ENCODE assay signal across 8 mouse cellular contexts in the genomic region with DNA sequence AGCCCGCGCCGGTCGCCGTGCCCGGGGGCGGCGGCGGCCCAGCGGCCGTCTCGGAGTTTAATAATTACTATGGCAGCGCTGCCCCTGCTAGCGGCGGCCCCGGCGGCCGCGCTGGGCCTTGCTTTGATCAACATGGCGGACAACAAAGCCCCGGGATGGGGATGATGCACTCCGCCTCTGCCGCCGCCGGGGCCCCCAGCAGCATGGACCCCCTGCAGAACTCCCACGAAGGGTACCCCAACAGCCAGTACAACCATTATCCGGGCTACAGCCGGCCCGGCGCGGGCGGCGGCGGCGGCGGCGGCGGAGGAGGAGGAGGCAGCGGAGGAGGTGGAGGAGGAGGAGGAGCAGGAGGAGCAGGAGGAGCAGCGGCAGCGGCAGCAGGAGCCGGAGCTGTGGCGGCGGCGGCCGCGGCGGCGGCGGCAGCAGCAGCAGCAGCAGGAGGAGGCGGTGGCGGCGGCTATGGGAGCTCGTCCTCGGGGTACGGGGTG. TPM values are rescaled to one million over a fixed set of nuclear protein-coding genes. Genes with fewer than 3 reads are reported as not detected.
DNase-seq lines count a peak whose midpoint lies in the region; ATAC-seq and TF ChIP-seq lines count a peak whose summit lies in the region.

No protein-coding gene starts in this region.

- H3ac ChIP-seq in myocyte (ENCODE audit: control insufficient read depth, insufficient read length), result peak overlapping the region; percentile 82

- peak overlapping the region; percentile 100 for H3K27ac ChIP-seq in embryonic facial prominence, embryonic 14.5 days (replicated peaks; ENCODE audit: low read depth, low read length)
- peak overlapping the region; percentile 99 for H3K27ac ChIP-seq in liver, adult 2 months (replicated peaks; ENCODE audit: insufficient read depth, low read depth, low read length)
- peak overlapping the region; percentile 100 for H3K27ac ChIP-seq in stomach, embryonic 15.5 days

- peak overlapping the region; percentile 97 for H3K4me3 ChIP-seq in embryonic facial prominence, embryonic 14.5 days (ENCODE audit: low read depth, low read length)
- peak overlapping the region; percentile 100 for H3K4me3 ChIP-seq in liver, adult 2 months (ENCODE audit: insufficient read depth, low read depth, low read length)
- peak overlapping the region; percentile 56 for H3K4me3 ChIP-seq in myocyte
- H3K4me3 ChIP-seq in stomach, embryonic 15.5 days (replicated peaks), result peak overlapping the region; percentile 90

- H3K9ac ChIP-seq in embryonic facial prominence, embryonic 14.5 days (ENCODE audit: low read depth, low read length), result peak overlapping the region; percentile 100
- peak overlapping the region; percentile 100 for H3K9ac ChIP-seq in liver, adult 2 months (ENCODE audit: low read depth, low read length)
- peak overlapping the region; percentile 96 for H3K9ac ChIP-seq in stomach, embryonic 15.5 days

- H3K36me3 ChIP-seq in embryonic facial prominence, embryonic 14.5 days (ENCODE audit: control insufficient read depth, insufficient read depth, low read length), result no peaks in the 10 kb centered on the region
- H3K36me3 ChIP-seq in liver, adult 2 months (ENCODE audit: control insufficient read depth, insufficient read depth, low read length), result no peaks in the 10 kb centered on the region
- no peaks in the 10 kb centered on the region for H3K36me3 ChIP-seq in myocyte (ENCODE audit: control insufficient read depth, insufficient read depth)
- no peaks in the 10 kb centered on the region for H3K36me3 ChIP-seq in stomach, embryonic 15.5 days

- DNase-seq in 3T3-L1 (ENCODE audit: low read depth, low spot score), result peak; percentile 61
- peak; percentile 81 for DNase-seq in adrenal gland, adult 8-10 months
- DNase-seq in embryonic facial prominence, embryonic 14.5 days (ENCODE audit: low spot score), result peak; percentile 86
- peak; percentile 68 for DNase-seq in heart, adult 8-10 months (ENCODE audit: low spot score)
- DNase-seq in kidney, adult 8-10 months, result peak; percentile 78 to 85
- DNase-seq in liver, adult 2 months (ENCODE audit: extremely low read depth, low read depth, low spot score), result peak; percentile 43

- peaks cover 29% of the 10 kb centered on the region for H3K79me2 ChIP-seq in liver, adult 2 months (ENCODE audit: control insufficient read depth, insufficient read depth, low read length)
- H3K79me2 ChIP-seq in myocyte (ENCODE audit: control insufficient read depth, insufficient read depth), result peaks cover 41% of the 10 kb centered on the region

- peak overlapping the region; percentile 63 for H3K4me2 ChIP-seq in embryonic facial prominence, embryonic 14.5 days (ENCODE audit: low read depth, low read length)
- no peak overlapping the region for H3K4me2 ChIP-seq in myocyte (ENCODE audit: low read depth)
- H3K4me2 ChIP-seq in stomach, embryonic 15.5 days, result peak overlapping the region; percentile 68

- peaks cover 17% of the 10 kb centered on the region for H3K4me1 ChIP-seq in embryonic facial prominence, embryonic 14.5 days (ENCODE audit: control insufficient read depth, insufficient read depth, low read length)
- peaks cover 13% of the 10 kb centered on the region; the same call in 1 of the 2 replicates for H3K4me1 ChIP-seq in liver, adult 2 months (ENCODE audit: control insufficient read depth, insufficient read depth, low read length)
- H3K4me1 ChIP-seq in stomach, embryonic 15.5 days, result peaks cover 5% of the 10 kb centered on the region; the same call in 1 of the 2 replicates

- no peaks in the 10 kb centered on the region for H3K27me3 ChIP-seq in embryonic facial prominence, embryonic 14.5 days (replicated peaks; ENCODE audit: control insufficient read depth, insufficient read depth, low read length)
- no peaks in the 10 kb centered on the region for H3K27me3 ChIP-seq in liver, adult 2 months (ENCODE audit: control insufficient read depth, insufficient read depth, low read length)
- H3K27me3 ChIP-seq in myocyte (ENCODE audit: control insufficient read depth, insufficient read depth, insufficient read length), result no peaks in the 10 kb centered on the region
- H3K27me3 ChIP-seq in stomach, embryonic 15.5 days (replicated peaks), result no peaks in the 10 kb centered on the region

- ATAC-seq in embryonic facial prominence, embryonic 14.5 days (ENCODE audit: low read depth), result peak; percentile 24
- peak; percentile 21 for ATAC-seq in stomach, embryonic 15.5 days (ENCODE audit: insufficient read depth, low FRiP score, low read depth)

- TF ChIP-seq CTCF in liver, adult 2 months (IDR thresholded peaks at IDR 0.05; ENCODE audit: low read depth, low read length), result no peak

- no peaks in the 10 kb centered on the region for H3K9me3 ChIP-seq in embryonic facial prominence, embryonic 14.5 days (ENCODE audit: control insufficient read depth, low read length)
- H3K9me3 ChIP-seq in stomach, embryonic 15.5 days, result no peaks in the 10 kb centered on the region

- TF ChIP-seq POLR2A in liver, adult 2 months (IDR thresholded peaks at IDR 0.05; ENCODE audit: extremely low read depth, insufficient read depth, low read length), result peak; percentile 59; the same call in 1 of the 2 replicates
- TF ChIP-seq POLR2A in myocyte (IDR thresholded peaks at IDR 0.05; ENCODE audit: insufficient read length, low read depth), result peak; percentile 91

- WGBS in embryonic facial prominence, embryonic 14.5 days, result 0% methylated on average over 15 of the region's 56 CpGs
- 2% methylated on average over 39 of the region's 56 CpGs for WGBS in liver, adult 2 months
- WGBS in stomach, embryonic 15.5 days, result under 1% methylated on average over 32 of the region's 56 CpGs

TF ChIP-seq in myocyte, 11 proteins besides CTCF, POLR2A, EP300 and RAD21:
- no peak for TF ChIP-seq E2F4 (IDR thresholded peaks at IDR 0.05; ENCODE audit: insufficient read depth)
- TF ChIP-seq POLR2AphosphoS2 (IDR thresholded peaks at IDR 0.05; ENCODE audit: insufficient read length, low read depth), result peak; percentile 86
- no peak for TF ChIP-seq MYOG (IDR thresholded peaks at IDR 0.05; ENCODE audit: control insufficient read depth in 1 of 3, insufficient read depth in 1 of 3, insufficient read length in 2 of 3, low read depth in 2 of 3)
- no peak for TF ChIP-seq TCF3 (IDR thresholded peaks at IDR 0.05; ENCODE audit: insufficient read length, low read depth)
TF ChIP-seq in myocyte: peak in this region for 1.

RNA-seq across cellular contexts. Expression of a gene that starts 1.5 kb away (rescaled TPM):
- 10 to 100 TPM; 66.1 to 89.1 (median 73.7) TPM for total RNA-seq in adrenal gland, adult 8-10 months (2022)
- polyA plus RNA-seq in embryonic facial prominence, embryonic 14.5 days (2014; fragmentation: Nextera tagmentation; extraction: Ambion mirVana), result 12.4 and 14.3 TPM in 2 replicates
- total RNA-seq in heart, adult 8-10 months (2022), result 10 to 100 TPM; 25.0 to 27.2 (median 26.2) TPM
- total RNA-seq in liver, adult 2 months (2014; rRNA removed), result 9.7 and 12.5 TPM in 2 replicates
- 11.7 and 12.1 TPM in 2 replicates for polyA plus RNA-seq in liver, adult 2 months (2012; rRNA removed)
- 10.9 TPM for polyA plus RNA-seq in myocyte (2012; fragmentation: generic; extraction: Trizol)
- polyA plus RNA-seq in stomach, embryonic 15.5 days (2015; fragmentation: Nextera tagmentation; extraction: Ambion mirVana), result 11.2 and 11.4 TPM in 2 replicates

Comparison
In these comparisons a context has a peak if more than half of its experiments do, and no peak if none do; other contexts are left out.
1. Peak in every context shown above with its lines: DNase-seq, ATAC-seq, H3K4me3 ChIP-seq and H3K27ac ChIP-seq.